ENCODE assay signal across 9 mouse cellular contexts in genomic region chr8:121951656-121952009, GRCm38 (mm10). TPM values are rescaled to one million over a fixed set of nuclear protein-coding genes. Genes with fewer than 3 reads are reported as not detected.
DNase-seq lines count a peak whose midpoint lies in the region; ATAC-seq and TF ChIP-seq lines count a peak whose summit lies in the region.
"Had no signal": no experiment of that assay in that cellular context is flagged by ENCODE, and none has a peak within 500 bp of the region (broad histone marks: within the 10 kb centered on the region; RNA-seq: fewer than 3 reads in every experiment).

No protein-coding gene starts in this region.

- H3K9ac ChIP-seq in heart, adult 2 months (ENCODE audit: low read depth, low read length) = no peak overlapping the region
- peak overlapping the region; percentile 95 for H3K9ac ChIP-seq in forebrain, embryonic 16.5 days (replicated peaks; ENCODE audit: low read depth, low read length)
- peak overlapping the region; percentile 97 for H3K9ac ChIP-seq in liver, embryonic 16.5 days (ENCODE audit: low read depth, low read length)

- no peaks in the 10 kb centered on the region; the same call in 1 of the 2 replicates for H3K79me2 ChIP-seq in heart, adult 2 months (replicated peaks; ENCODE audit: control insufficient read depth, insufficient read depth, low read length)

- H3K27ac ChIP-seq in heart, adult 2 months = no peak overlapping the region; the same call in none of the 2 replicates
- no peak overlapping the region; the same call in 1 of the 2 replicates for H3K27ac ChIP-seq in forebrain, embryonic 16.5 days (ENCODE audit: low read length)
- peak overlapping the region; percentile 96 for H3K27ac ChIP-seq in liver, embryonic 16.5 days (ENCODE audit: low read length)

- 17% methylated on average over 7 of the region's 7 CpGs for WGBS in heart, adult 2 months
- 27% methylated on average over 7 of the region's 7 CpGs for WGBS in forebrain, embryonic 16.5 days
- WGBS in liver, embryonic 16.5 days (ENCODE audit: insufficient replicate concordance) = 7% methylated on average over 7 of the region's 7 CpGs

- DNase-seq in heart, adult 2 months = no peak
- DNase-seq in heart, adult 8-10 months (ENCODE audit: low spot score) = no peak
- peak; percentile 49 for DNase-seq in ES-CJ7 (ENCODE audit: low read depth, low spot score)
- no peak for DNase-seq in natural killer cell, adult 2 months (ENCODE audit: low spot score in 2 of 2)
- no peak for DNase-seq in gastrocnemius, adult 18-20 months (ENCODE audit: low spot score)

- H3K4me2 ChIP-seq in forebrain, embryonic 16.5 days (ENCODE audit: low read length) = peak overlapping the region; percentile 66
- peak overlapping the region; percentile 81 for H3K4me2 ChIP-seq in liver, embryonic 16.5 days (ENCODE audit: low read depth, low read length)

- H3K36me3 ChIP-seq in heart, adult 2 months (ENCODE audit: control insufficient read depth, insufficient read depth, low read length) = peaks cover 2% of the 10 kb centered on the region; the same call in 1 of the 2 replicates
- no peaks in the 10 kb centered on the region for H3K36me3 ChIP-seq in forebrain, embryonic 16.5 days (ENCODE audit: control insufficient read depth, insufficient read depth)
- H3K36me3 ChIP-seq in liver, embryonic 16.5 days (ENCODE audit: control insufficient read depth, insufficient read depth) = peaks cover 5% of the 10 kb centered on the region

- no peaks in the 10 kb centered on the region for H3K27me3 ChIP-seq in heart, adult 2 months (ENCODE audit: control insufficient read depth, insufficient read depth, low read length)
- H3K27me3 ChIP-seq in forebrain, embryonic 16.5 days (replicated peaks; ENCODE audit: control insufficient read depth, insufficient read depth, low read length) = no peaks in the 10 kb centered on the region
- H3K27me3 ChIP-seq in liver, embryonic 16.5 days (ENCODE audit: control insufficient read depth, insufficient read depth, low read depth, low read length) = no peaks in the 10 kb centered on the region
- H3K27me3 ChIP-seq: Patski had no signal

- H3K4me3 ChIP-seq in heart, adult 2 months = peak overlapping the region; percentile 73
- H3K4me3 ChIP-seq in forebrain, embryonic 16.5 days (replicated peaks; ENCODE audit: low read length) = peak overlapping the region; percentile 87
- peak overlapping the region; percentile 90 for H3K4me3 ChIP-seq in liver, embryonic 16.5 days (ENCODE audit: low read depth, low read length)

- ATAC-seq in forebrain, embryonic 16.5 days = no peak
- ATAC-seq in liver, embryonic 16.5 days (ENCODE audit: low read depth) = no peak
- ATAC-seq in inflammation-experienced regulatory T-cells, adult 6 months = no peak
- ATAC-seq: Patski had no signal

- intact Hi-C loops in heart, adult 2 months (cut with DNase I) = no loop called here

- H3K4me1 ChIP-seq in heart, adult 2 months (ENCODE audit: control insufficient read depth, insufficient read depth, low read length) = peaks cover 11% of the 10 kb centered on the region
- H3K4me1 ChIP-seq in forebrain, embryonic 16.5 days (replicated peaks; ENCODE audit: control insufficient read depth, insufficient read depth, low read length) = peaks cover 38% of the 10 kb centered on the region
- H3K4me1 ChIP-seq in liver, embryonic 16.5 days (ENCODE audit: control insufficient read depth, low read depth, low read length) = peaks cover 72% of the 10 kb centered on the region

- no peak for TF ChIP-seq EP300 in heart, adult 2 months (IDR thresholded peaks at IDR 0.05; ENCODE audit: insufficient read depth, low read depth, low read length)

- no peak for TF ChIP-seq CTCF in heart, adult 2 months (IDR thresholded peaks at IDR 0.05)

- TF ChIP-seq POLR2A in heart, adult 2 months (IDR thresholded peaks at IDR 0.05; ENCODE audit: insufficient read depth, low read depth, low read length) = no peak

- no peaks in the 10 kb centered on the region for H3K9me3 ChIP-seq in forebrain, embryonic 16.5 days (ENCODE audit: control insufficient read depth, low read length)
- H3K9me3 ChIP-seq in liver, embryonic 16.5 days (replicated peaks; ENCODE audit: control insufficient read depth, low read length) = no peaks in the 10 kb centered on the region

RNA-seq across cellular contexts. Expression of gene Banp, which starts 2.1 kb away (rescaled TPM):
- 10 to 100 TPM; 13.1 to 26.9 TPM for total RNA-seq in heart, adult 2 months (2021)
- polyA plus RNA-seq in heart, adult 2 months (2012; rRNA removed) = 17.9 and 32.1 TPM in 2 replicates
- total RNA-seq in heart, adult 8-10 months (2022) = 10 to 100 TPM in 3 of 4 experiments, 1 to 10 TPM in 1; 7.6 to 24.8 (median 17.2) TPM
- polyA plus RNA-seq in forebrain, embryonic 16.5 days (2015; fragmentation: Nextera tagmentation; extraction: Ambion mirVana) = 68.4 and 69.9 TPM in 2 replicates
- 17.1 and 20.2 TPM in 2 replicates for polyA plus RNA-seq in liver, embryonic 16.5 days (2015; fragmentation: Nextera tagmentation; extraction: Ambion mirVana)
- 1 to 10 TPM; 8.4 TPM for total RNA-seq in gastrocnemius, adult 18-20 months (2021)
- 10 to 100 TPM; 35.0 to 37.5 (median 36.2) TPM for polyA plus RNA-seq in inflammation-experienced regulatory T-cells, adult 6 months (2017; shearing (Covaris generic))

RNA-seq across cellular contexts. Expression of gene Car5a, which starts 6.9 kb away (rescaled TPM):
- total RNA-seq in heart, adult 2 months (2021) = not detected
- polyA plus RNA-seq in heart, adult 2 months (2012; rRNA removed) = not detected in 2 replicates
- under 1 TPM in 1 of 4 experiments, not detected in 3; 0.23 TPM for total RNA-seq in heart, adult 8-10 months (2022)
- 0.50 and 0.72 TPM in 2 replicates for polyA plus RNA-seq in forebrain, embryonic 16.5 days (2015; fragmentation: Nextera tagmentation; extraction: Ambion mirVana)
- polyA plus RNA-seq in liver, embryonic 16.5 days (2015; fragmentation: Nextera tagmentation; extraction: Ambion mirVana) = 5.6 and 8.4 TPM in 2 replicates
- total RNA-seq in gastrocnemius, adult 18-20 months (2021) = not detected
- not detected for polyA plus RNA-seq in inflammation-experienced regulatory T-cells, adult 6 months (2017; shearing (Covaris generic))
- polyA plus RNA-seq: Patski had no signal

RNA-seq across cellular contexts. Expression of gene Slc7a5, which starts 44.1 kb away (rescaled TPM):
- total RNA-seq in heart, adult 2 months (2021) = 1 to 10 TPM; 3.1 to 4.6 TPM
- polyA plus RNA-seq in heart, adult 2 months (2012; rRNA removed) = 5.0 and 5.2 TPM in 2 replicates
- total RNA-seq in heart, adult 8-10 months (2022) = 1 to 10 TPM; 3.8 to 4.8 (median 4.2) TPM
- polyA plus RNA-seq in forebrain, embryonic 16.5 days (2015; fragmentation: Nextera tagmentation; extraction: Ambion mirVana) = 44.1 and 47.5 TPM in 2 replicates
- polyA plus RNA-seq in liver, embryonic 16.5 days (2015; fragmentation: Nextera tagmentation; extraction: Ambion mirVana) = 32.9 and 36.9 TPM in 2 replicates
- 1 to 10 TPM; 1.0 to 1.4 TPM for total RNA-seq in gastrocnemius, adult 18-20 months (2021)
- 1 to 10 TPM; 2.5 to 4.4 (median 2.6) TPM for polyA plus RNA-seq in inflammation-experienced regulatory T-cells, adult 6 months (2017; shearing (Covaris generic))
